Mouse (Mus musculus) liver, postnatal 0 days (tissue): ENCODE measurements around the gene Hoxa3. TPM values are rescaled to one million over a fixed set of nuclear protein-coding genes. Genes with fewer than 3 reads are reported as not detected.

Experiments
- ATAC-seq: fragments of 200-750 bp; cut with Nextera tagmentation; 2 replicates; pipeline ENCODE4 v1.8.0; 2017; ENCODE audit warnings: mild to moderate bottlenecking, moderate library complexity
- DNase-seq: peaks from one replicate; pipeline ENCODE4 v3.0.0-alpha.2; 2016
- H3K27ac ChIP-seq: fragments of 300-500 bp; sonication (generic); 2 replicates; pipeline ENCODE4 v1.5.1; 2014; ENCODE audit warnings: antibody characterized with exemption, moderate library complexity, mild to moderate bottlenecking, low read depth
- H3K27me3 ChIP-seq: fragments of 300-500 bp; sonication (generic); 2 replicates; pipeline ENCODE4 v1.6.1; 2014; ENCODE audit warnings: low read length, control low read depth, mixed read lengths; ENCODE audit not compliant: insufficient read depth
- H3K36me3 ChIP-seq: fragments of 300-500 bp; sonication (generic); replicated peaks from 2 replicates; pipeline ENCODE4 v1.6.1; 2014; ENCODE audit warnings: mild to moderate bottlenecking, control low read depth, low read length, moderate library complexity, mixed read lengths; ENCODE audit not compliant: insufficient read depth
- H3K4me1 ChIP-seq: fragments of 300-500 bp; sonication (generic); 2 replicates; pipeline ENCODE4 v1.6.1; 2014; ENCODE audit warnings: antibody characterized with exemption, mild to moderate bottlenecking, control low read depth; ENCODE audit not compliant: insufficient read depth
- H3K4me2 ChIP-seq: fragments of 300-500 bp; sonication (generic); 2 replicates; pipeline ENCODE4 v1.6.1; 2014; ENCODE audit warnings: low read depth, mild to moderate bottlenecking, low read length, moderate library complexity, mixed read lengths
- H3K4me3 ChIP-seq: fragments of 300-500 bp; sonication (generic); 2 replicates; pipeline ENCODE4 v1.5.1; 2014; ENCODE audit warnings: low read depth, low read length
- H3K9ac ChIP-seq: fragments of 300-500 bp; sonication (generic); replicated peaks from 2 replicates; pipeline ENCODE4 v1.6.1; 2014; ENCODE audit warnings: mild to moderate bottlenecking, moderate library complexity
- H3K9me3 ChIP-seq: fragments of 300-500 bp; sonication (generic); 2 replicates; pipeline ENCODE4 v1.6.1; 2016; ENCODE audit warnings: mild to moderate bottlenecking, control low read depth, low read length, mixed read lengths
- CTCF ChIP-seq: sonication (generic); IDR thresholded peaks from 2 replicates; pipeline ENCODE4 v1.5.1; 2016; ENCODE audit warnings: antibody characterized with exemption, low read depth
- EP300 ChIP-seq: IDR thresholded peaks from 2 replicates; pipeline ENCODE4 v1.6.1; 2016; ENCODE audit warnings: antibody characterized with exemption, low read depth, mild to moderate bottlenecking
- WGBS: fragments of 180-500 bp; shearing (Covaris S2); extraction: QIAGEN DNeasy Blood & Tissue Kit; methylation state at CpG from one replicate; pipeline ENCODE4 v1.1.7; 2014; ENCODE audit not compliant: insufficient replicate concordance; 5-methylcytosine and 5-hydroxymethylcytosine counted together
- polyA plus RNA-seq: library from polyadenylated mRNA; unstranded; fragments of >200 nt; fragmentation: Nextera tagmentation; extraction: Ambion mirVana; gene quantifications from 2 replicates; pipeline ENCODE4 v1.2.1, GENCODE M21; 2015

Hoxa3 gene
- polyA plus RNA-seq, 1 experiment from 2014 or later, result 0.16 TPM

GRCm38 (mm10) chr6:52180213-52180710 lies 32.9 kb downstream of the Hoxa3 start:
- WGBS, result 57% methylated on average over 11 of the region's 11 CpGs
- TF ChIP-seq EP300, result no peak
- TF ChIP-seq CTCF, result no peak
- peaks cover 54% of the 10 kb centered on the region for H3K27me3 ChIP-seq
- H3K4me1 ChIP-seq, result peaks cover 8% of the 10 kb centered on the region; the same call in 1 of the 2 replicates
- no peak overlapping the region; the same call in 1 of the 2 replicates for H3K4me2 ChIP-seq
- no peaks in the 10 kb centered on the region for H3K9me3 ChIP-seq
- H3K27ac ChIP-seq, result no peak overlapping the region
- DNase-seq (no peak), ATAC-seq (no peak)
- H3K9ac ChIP-seq, result no peak overlapping the region
- no peak overlapping the region for H3K4me3 ChIP-seq
- H3K36me3 ChIP-seq, result no peaks in the 10 kb centered on the region

GRCm38 (mm10) chr6:52179690-52180089 lies 33.4 kb downstream of the Hoxa3 start:
- WGBS, result 44% methylated on average over 10 of the region's 10 CpGs
- Histone ChIP-seq H3K9ac (0 out of 2 replicates have a peak overlapping the region, but pooled peaks have one; percentile 30), H3K36me3 (no peaks in the 10 kb centered on the region), H3K4me1 (peaks cover 8% of the 10 kb centered on the region; the same call in 1 of the 2 replicates), H3K4me2 (peak overlapping the region; percentile 35), H3K27ac (no peak overlapping the region), H3K9me3 (no peaks in the 10 kb centered on the region), H3K4me3 (no peak overlapping the region), H3K27me3 (peaks cover 57% of the 10 kb centered on the region)
- ATAC-seq, result no peak
- no peak for DNase-seq
- TF ChIP-seq CTCF (no peak), EP300 (no peak)

GRCm38 (mm10) chr6:52178918-52179665 lies 34.0 kb downstream of the Hoxa3 start:
- Histone ChIP-seq H3K4me2 (peak overlapping the region; percentile 35; the same call in 1 of the 2 replicates), H3K9ac (no peak overlapping the region), H3K9me3 (no peaks in the 10 kb centered on the region), H3K27me3 (peaks cover 58% of the 10 kb centered on the region), H3K36me3 (no peaks in the 10 kb centered on the region), H3K4me3 (no peak overlapping the region), H3K4me1 (peaks cover 8% of the 10 kb centered on the region; the same call in 1 of the 2 replicates), H3K27ac (no peak overlapping the region)
- no peak for DNase-seq
- ATAC-seq, result no peak
- TF ChIP-seq EP300 (no peak), CTCF (no peak)
- 42% methylated on average over 4 of the region's 4 CpGs for WGBS

GRCm38 (mm10) chr6:52177806-52178205 lies 35.3 kb downstream of the Hoxa3 start:
- H3K36me3 ChIP-seq, result no peaks in the 10 kb centered on the region
- H3K9ac ChIP-seq, result no peak overlapping the region
- no peaks in the 10 kb centered on the region for H3K9me3 ChIP-seq
- no peak overlapping the region for H3K27ac ChIP-seq
- WGBS, result 30% methylated on average over 9 of the region's 9 CpGs
- peaks cover 67% of the 10 kb centered on the region for H3K27me3 ChIP-seq
- no peak for ATAC-seq
- TF ChIP-seq CTCF (no peak), EP300 (no peak)
- no peak overlapping the region for H3K4me3 ChIP-seq
- DNase-seq, result no peak
- peaks cover 4% of the 10 kb centered on the region; the same call in 1 of the 2 replicates for H3K4me1 ChIP-seq
- H3K4me2 ChIP-seq, result peak overlapping the region; percentile 51

- Histone ChIP-seq H3K36me3 (no peaks in the 10 kb centered on the region), H3K27ac (0 out of 2 replicates have a peak within 1 kb of the TSS, but pooled peaks have one; percentile 16), H3K4me1 (peaks cover 8% of the 10 kb centered on the region), H3K9me3 (no peaks in the 10 kb centered on the region), H3K4me3 (peak within 1 kb of the TSS; percentile 41), H3K27me3 (peaks cover 73% of the 10 kb centered on the region), H3K4me2 (peak within 1 kb of the TSS; percentile 51), H3K9ac (no peak within 1 kb of the TSS)
- TF ChIP-seq CTCF, result no peak
- no peak for TF ChIP-seq EP300
- ATAC-seq, result no peak
- 13% methylated on average over 36 of the region's 36 CpGs for WGBS
- DNase-seq, result no peak
Observed at GRCm38 (mm10) chr6:52177061-52177735, 35.9 kb downstream of the Hoxa3 start, which contains the start of gene 5730596B20Rik. Gene 5730596B20Rik (plus strand): TSS chr6:52177498.

GRCm38 (mm10) chr6:52176391-52176790 lies 36.7 kb downstream of the Hoxa3 start:
- no peak for ATAC-seq
- Histone ChIP-seq H3K9ac (no peak overlapping the region), H3K4me1 (peaks cover 3% of the 10 kb centered on the region; the same call in 1 of the 2 replicates), H3K4me3 (peak overlapping the region; percentile 41), H3K27me3 (peaks cover 76% of the 10 kb centered on the region), H3K36me3 (no peaks in the 10 kb centered on the region), H3K27ac (0 out of 2 replicates have a peak overlapping the region, but pooled peaks have one; percentile 16), H3K4me2 (peak overlapping the region; percentile 51), H3K9me3 (no peaks in the 10 kb centered on the region)
- WGBS, result 12% methylated on average over 6 of the region's 6 CpGs
- TF ChIP-seq CTCF (no peak), EP300 (no peak)
- no peak for DNase-seq
